Mouse (Mus musculus): Measurements from ENCODE around the gene Cyth3. TPM values are rescaled to one million over a fixed set of nuclear protein-coding genes. Genes with fewer than 3 reads are reported as not detected.
A peak's percentile ranks its signal among the peaks of the same experiment; 100 is the strongest.

Gene Cyth3
- polyA plus RNA-seq, 1 experiment: 20.4 TPM

DNA sequence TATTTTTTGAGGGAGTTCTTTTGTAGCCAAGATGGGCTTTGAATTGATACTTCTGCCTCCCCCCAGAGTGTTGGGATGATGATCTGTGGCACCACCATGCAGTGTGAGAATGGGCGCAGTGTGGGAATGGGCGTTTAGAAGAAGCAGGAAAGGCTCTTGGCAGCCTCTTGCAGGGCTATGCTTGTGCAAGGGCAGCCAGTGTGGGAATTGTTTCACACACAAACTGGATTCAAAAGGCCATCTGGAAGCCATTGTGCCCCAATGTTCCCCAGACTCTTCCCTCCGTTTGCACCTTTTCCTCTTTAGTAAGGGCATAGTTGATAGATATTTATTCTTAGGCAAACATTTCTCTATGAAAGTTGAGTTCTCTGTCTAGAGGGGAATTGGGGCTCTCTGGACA, 19.3 kb downstream of the Cyth3 start:
- H3K4me3 ChIP-seq (replicated peaks; ENCODE audit: control insufficient read depth, low read depth, low read length): no peak overlapping the region
- peaks cover 2% of the 10 kb centered on the region; the same call in 1 of the 2 replicates for H3K4me1 ChIP-seq (ENCODE audit: control insufficient read depth, insufficient read depth, low read length)
- TF ChIP-seq POLR2A (IDR thresholded peaks at IDR 0.05; ENCODE audit: borderline replicate concordance, control insufficient read depth, low read depth, low read length) (no peak), CTCF (IDR thresholded peaks at IDR 0.05; ENCODE audit: control insufficient read depth, insufficient read depth, low read length) (no peak)
- WGBS: 73% methylated on average over 3 of the region's 3 CpGs
- no peak overlapping the region for H3K27ac ChIP-seq (ENCODE audit: control insufficient read depth, insufficient read depth, low read depth, low read length, poor library complexity)

DNA sequence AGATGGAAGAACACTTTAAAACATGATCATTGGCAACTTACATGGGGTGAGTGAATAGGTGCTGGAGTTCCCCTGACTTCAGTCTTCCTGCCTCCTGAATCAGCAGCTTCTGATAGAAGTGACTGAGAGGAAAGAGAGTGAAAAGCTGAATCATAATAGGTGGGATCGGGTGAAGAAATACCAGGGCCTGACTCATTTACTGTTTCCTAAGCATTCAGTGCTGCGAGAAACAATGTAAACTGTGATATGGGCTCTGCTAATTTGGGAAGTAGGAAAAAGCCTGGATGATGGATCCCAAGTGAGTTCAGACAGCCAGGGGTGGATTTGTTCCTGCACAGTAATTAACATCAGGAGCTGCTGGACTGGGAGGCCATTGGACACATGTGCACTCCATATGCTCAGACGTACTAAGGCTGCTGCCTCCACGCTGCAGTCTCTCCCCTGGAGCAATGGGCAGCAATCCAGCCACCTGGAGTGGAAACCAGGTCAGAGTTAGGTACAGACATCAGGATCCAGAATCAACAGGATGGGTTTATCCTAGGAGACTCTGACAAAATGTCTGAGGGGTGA, 20.1 kb downstream of the Cyth3 start:
- WGBS: 52% methylated on average over 4 of the region's 4 CpGs
- Histone ChIP-seq H3K4me3 (replicated peaks; ENCODE audit: control insufficient read depth, low read depth, low read length) (no peak overlapping the region), H3K27ac (ENCODE audit: control insufficient read depth, insufficient read depth, low read depth, low read length, poor library complexity) (no peak overlapping the region; the same call in 1 of the 2 replicates), H3K4me1 (ENCODE audit: control insufficient read depth, insufficient read depth, low read length) (peaks cover 4% of the 10 kb centered on the region; the same call in 1 of the 2 replicates)
- no peak for TF ChIP-seq CTCF (IDR thresholded peaks at IDR 0.05; ENCODE audit: control insufficient read depth, insufficient read depth, low read length)
- TF ChIP-seq POLR2A (IDR thresholded peaks at IDR 0.05; ENCODE audit: borderline replicate concordance, control insufficient read depth, low read depth, low read length): no peak

DNA sequence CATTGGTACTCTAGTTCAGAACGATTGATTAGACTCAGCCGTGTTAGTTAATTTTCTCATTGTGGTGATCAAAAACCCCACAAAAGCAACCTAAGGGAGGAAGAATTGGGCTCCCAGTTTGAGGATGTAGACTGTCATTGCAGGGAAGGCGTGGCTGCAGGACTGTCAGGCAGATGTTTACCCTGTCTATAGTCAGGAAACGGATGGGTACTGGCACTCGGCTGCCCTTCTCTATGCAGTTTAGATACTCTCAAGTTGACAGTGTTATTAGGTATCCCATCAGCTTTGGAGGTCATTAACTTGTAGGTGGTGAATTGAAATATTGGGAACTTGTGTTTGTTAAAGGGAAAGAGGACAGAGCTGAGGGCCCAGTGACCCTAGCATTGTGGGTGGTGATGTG, 23.7 kb downstream of the Cyth3 start:
- H3K27ac ChIP-seq (ENCODE audit: control insufficient read depth, insufficient read depth, low read depth, low read length, poor library complexity): no peak overlapping the region; the same call in 1 of the 2 replicates
- H3K4me3 ChIP-seq (replicated peaks; ENCODE audit: control insufficient read depth, low read depth, low read length): no peak overlapping the region
- peaks cover 2% of the 10 kb centered on the region; the same call in 1 of the 2 replicates for H3K4me1 ChIP-seq (ENCODE audit: control insufficient read depth, insufficient read depth, low read length)
- 56% methylated on average over 5 of the region's 5 CpGs for WGBS
- TF ChIP-seq CTCF (IDR thresholded peaks at IDR 0.05; ENCODE audit: control insufficient read depth, insufficient read depth, low read length): no peak
- no peak for TF ChIP-seq POLR2A (IDR thresholded peaks at IDR 0.05; ENCODE audit: borderline replicate concordance, control insufficient read depth, low read depth, low read length)

DNA sequence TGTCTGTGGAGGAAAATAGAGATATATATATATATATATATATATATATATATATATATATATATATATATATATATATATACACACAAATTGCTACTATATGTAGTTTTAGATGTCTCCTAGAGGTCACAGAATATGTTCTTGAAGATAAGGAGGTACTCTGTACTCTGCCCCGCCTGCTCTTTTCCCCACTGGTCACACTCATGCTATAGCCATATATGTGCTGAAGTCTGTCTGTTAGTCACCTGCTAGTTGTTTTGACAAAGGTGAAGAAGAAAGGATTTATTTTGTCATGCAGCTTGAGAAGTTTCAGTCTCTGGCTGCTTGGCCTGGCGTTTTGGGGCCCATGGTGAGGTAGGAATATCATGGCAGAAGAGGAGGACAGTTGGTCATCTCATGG, 25.2 kb downstream of the Cyth3 start:
- 64% methylated on average over 2 of the region's 2 CpGs for WGBS
- peaks cover 2% of the 10 kb centered on the region; the same call in 1 of the 2 replicates for H3K4me1 ChIP-seq (ENCODE audit: control insufficient read depth, insufficient read depth, low read length)
- H3K4me3 ChIP-seq (replicated peaks; ENCODE audit: control insufficient read depth, low read depth, low read length): no peak overlapping the region
- TF ChIP-seq POLR2A (IDR thresholded peaks at IDR 0.05; ENCODE audit: borderline replicate concordance, control insufficient read depth, low read depth, low read length): no peak
- no peak for TF ChIP-seq CTCF (IDR thresholded peaks at IDR 0.05; ENCODE audit: control insufficient read depth, insufficient read depth, low read length)
- H3K27ac ChIP-seq (ENCODE audit: control insufficient read depth, insufficient read depth, low read depth, low read length, poor library complexity): peak overlapping the region; percentile 71

DNA sequence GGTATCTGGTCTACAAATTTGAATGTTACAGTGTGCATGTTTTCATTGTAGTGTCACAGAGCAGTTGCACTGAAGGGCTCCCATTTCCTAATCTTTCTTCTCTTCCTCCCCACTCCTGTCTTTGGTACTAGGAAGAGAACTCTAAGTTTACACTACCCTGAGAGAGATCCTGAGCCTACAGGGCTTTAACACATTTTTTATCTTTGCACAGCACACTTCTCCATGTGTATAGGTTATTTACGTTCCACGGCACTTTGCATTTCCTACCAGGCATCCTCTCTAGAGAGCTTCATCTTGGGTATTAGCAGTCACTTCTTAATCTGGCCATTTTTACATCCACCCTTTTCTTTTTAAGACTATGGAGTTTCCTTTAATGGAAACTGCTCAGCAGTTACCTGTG, 25.8 kb downstream of the Cyth3 start:
- Histone ChIP-seq H3K27ac (ENCODE audit: control insufficient read depth, insufficient read depth, low read depth, low read length, poor library complexity) (peak overlapping the region; percentile 71), H3K4me1 (ENCODE audit: control insufficient read depth, insufficient read depth, low read length) (peaks cover 2% of the 10 kb centered on the region; the same call in 1 of the 2 replicates), H3K4me3 (replicated peaks; ENCODE audit: control insufficient read depth, low read depth, low read length) (no peak overlapping the region)
- TF ChIP-seq POLR2A (IDR thresholded peaks at IDR 0.05; ENCODE audit: borderline replicate concordance, control insufficient read depth, low read depth, low read length): no peak
- no peak for TF ChIP-seq CTCF (IDR thresholded peaks at IDR 0.05; ENCODE audit: control insufficient read depth, insufficient read depth, low read length)
- WGBS: 71% methylated on average over 2 of the region's 2 CpGs

DNA sequence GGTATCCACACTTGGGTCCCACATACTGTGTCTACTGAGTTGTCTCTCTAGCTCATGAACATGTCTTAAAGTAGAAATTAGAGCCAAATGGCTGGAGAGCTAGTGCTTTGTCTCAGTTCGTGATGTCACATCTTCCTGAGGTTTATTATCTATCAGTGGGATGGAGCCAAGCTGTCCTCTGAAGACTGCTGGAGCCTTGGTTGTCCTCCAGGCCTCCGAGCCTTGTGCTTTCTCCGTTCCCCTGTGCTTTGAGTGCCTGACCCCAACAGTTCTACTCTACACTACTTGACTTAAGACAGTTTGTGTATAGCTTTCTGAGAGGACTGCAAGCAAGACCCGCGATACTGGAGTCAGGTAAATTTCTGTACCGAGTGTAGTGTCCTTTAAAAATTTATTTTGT, 26.9 kb downstream of the Cyth3 start:
- Histone ChIP-seq H3K27ac (ENCODE audit: control insufficient read depth, insufficient read depth, low read depth, low read length, poor library complexity) (no peak overlapping the region), H3K4me3 (replicated peaks; ENCODE audit: control insufficient read depth, low read depth, low read length) (no peak overlapping the region), H3K4me1 (ENCODE audit: control insufficient read depth, insufficient read depth, low read length) (peaks cover 2% of the 10 kb centered on the region; the same call in 1 of the 2 replicates)
- TF ChIP-seq CTCF (IDR thresholded peaks at IDR 0.05; ENCODE audit: control insufficient read depth, insufficient read depth, low read length) (no peak), POLR2A (IDR thresholded peaks at IDR 0.05; ENCODE audit: borderline replicate concordance, control insufficient read depth, low read depth, low read length) (no peak)
- 82% methylated on average over 6 of the region's 6 CpGs for WGBS

DNA sequence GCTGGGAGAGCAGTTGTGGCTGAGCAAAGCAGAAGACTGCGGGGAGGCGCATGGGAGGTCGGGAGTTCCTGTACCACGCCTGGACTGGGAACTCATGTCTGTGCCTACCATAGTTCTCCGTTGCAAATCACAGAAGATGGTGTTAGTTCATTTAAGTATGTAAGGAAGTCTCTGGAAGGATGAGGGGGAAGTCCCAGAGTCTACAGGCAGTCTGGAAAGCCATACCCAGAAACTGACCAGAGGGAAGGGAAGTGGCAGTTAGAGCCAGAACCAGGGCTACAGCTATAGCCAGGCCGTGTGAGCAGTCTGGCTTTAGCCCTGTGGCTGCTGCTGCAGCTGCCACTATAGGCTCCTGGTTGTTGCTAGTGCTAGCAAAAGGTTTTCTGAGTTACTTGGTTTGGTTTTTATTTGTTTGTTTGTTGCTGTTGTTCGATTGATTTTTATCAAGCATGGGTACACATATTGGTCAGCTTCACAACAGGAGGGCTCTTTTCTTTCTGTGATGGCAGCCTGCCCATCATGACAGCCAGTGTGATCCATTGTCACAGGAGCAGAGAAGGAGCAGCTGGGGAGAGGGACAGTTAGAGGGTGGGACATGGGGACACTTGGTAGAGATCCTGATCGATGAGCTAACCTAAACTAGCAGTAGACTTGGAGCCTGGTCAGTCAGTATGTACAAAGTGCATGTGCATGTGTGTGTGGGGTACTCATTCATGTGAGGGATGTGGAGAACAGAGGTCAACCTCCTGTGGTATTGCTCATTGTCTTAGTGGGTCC, 29.8 kb downstream of the Cyth3 start:
- TF ChIP-seq POLR2A (IDR thresholded peaks at IDR 0.05; ENCODE audit: borderline replicate concordance, control insufficient read depth, low read depth, low read length) (no peak), CTCF (IDR thresholded peaks at IDR 0.05; ENCODE audit: control insufficient read depth, insufficient read depth, low read length) (no peak)
- 59% methylated on average over 8 of the region's 8 CpGs for WGBS
- no peak overlapping the region for H3K27ac ChIP-seq (ENCODE audit: control insufficient read depth, insufficient read depth, low read depth, low read length, poor library complexity)

DNA sequence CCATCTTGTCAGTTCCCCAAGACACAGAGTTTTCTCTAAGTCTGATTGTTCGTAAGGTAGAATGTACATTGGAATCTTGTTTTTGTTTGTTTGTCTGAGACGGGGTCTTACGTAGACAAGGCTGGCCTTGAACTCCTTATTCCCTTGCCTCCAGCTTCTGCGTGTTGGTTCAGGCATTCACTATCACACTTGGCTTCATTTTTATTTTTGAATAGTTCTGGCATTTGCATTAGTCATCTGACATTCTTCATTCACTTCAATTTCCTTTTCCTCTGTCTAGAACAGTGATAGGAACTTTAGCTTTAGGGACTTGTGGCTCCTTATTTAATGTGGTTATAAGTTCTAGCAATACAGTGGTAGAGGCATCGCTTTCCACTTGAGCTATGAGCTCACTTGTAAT, 31.2 kb downstream of the Cyth3 start:
- Histone ChIP-seq H3K27ac (ENCODE audit: control insufficient read depth, insufficient read depth, low read depth, low read length, poor library complexity) (no peak overlapping the region), H3K4me1 (ENCODE audit: control insufficient read depth, insufficient read depth, low read length) (peaks cover 2% of the 10 kb centered on the region), H3K4me3 (replicated peaks; ENCODE audit: control insufficient read depth, low read depth, low read length) (no peak overlapping the region)
- 88% methylated on average over 5 of the region's 5 CpGs for WGBS
- TF ChIP-seq CTCF (IDR thresholded peaks at IDR 0.05; ENCODE audit: control insufficient read depth, insufficient read depth, low read length) (no peak), POLR2A (IDR thresholded peaks at IDR 0.05; ENCODE audit: borderline replicate concordance, control insufficient read depth, low read depth, low read length) (no peak)

More for the DNA sequence above, 29.8 kb downstream of the Cyth3 start:
- H3K4me1 ChIP-seq (ENCODE audit: control insufficient read depth, insufficient read depth, low read length): peaks cover 3% of the 10 kb centered on the region
- no peak overlapping the region for H3K4me3 ChIP-seq (replicated peaks; ENCODE audit: control insufficient read depth, low read depth, low read length)

All from bone marrow, adult 2 months (tissue).